Mouse (Mus musculus) mature B cell (primary cell): ENCODE measurements around the gene Utf1.

Source experiments
- in situ Hi-C: fragments of 300-500 bp; cut with MboI; formaldehyde crosslinking; loops from 2 replicates; pipeline ENCODE4 v1.14.3; 2019

Utf1 gene

GRCm38 (mm10) chr7:139971436-139971835 lies 27.8 kb downstream of the Utf1 start:
- in situ Hi-C loops = no loop called here

- in situ Hi-C loops = no loop called here
Measured at GRCm38 (mm10) chr7:139972923-139973331, 29.3 kb downstream of the Utf1 start.

- in situ Hi-C loops = no loop called here
Measured at GRCm38 (mm10) chr7:139974307-139974706, 30.7 kb downstream of the Utf1 start.

- in situ Hi-C loops = no loop called here
Measured at GRCm38 (mm10) chr7:139975471-139975870, 31.9 kb downstream of the Utf1 start.

GRCm38 (mm10) chr7:139978278-139978892 lies 34.8 kb downstream of the Utf1 start, which contains the start of gene 6430531B16Rik:
Gene 6430531B16Rik (minus strand): TSS chr7:139978755.
- in situ Hi-C loops = no loop called here

- in situ Hi-C loops = no loop called here
Measured at GRCm38 (mm10) chr7:139979011-139979719, 35.6 kb downstream of the Utf1 start.

GRCm38 (mm10) chr7:139980778-139981177 lies 37.2 kb downstream of the Utf1 start:
- in situ Hi-C loops = no loop called here

GRCm38 (mm10) chr7:139982058-139982457 lies 38.5 kb downstream of the Utf1 start:
- in situ Hi-C loops = no loop called here

GRCm38 (mm10) chr7:139984505-139984904 lies 40.9 kb downstream of the Utf1 start:
- in situ Hi-C loops = no loop called here

- in situ Hi-C loops = no loop called here
Measured at GRCm38 (mm10) chr7:139988272-139988671, 44.7 kb downstream of the Utf1 start.

GRCm38 (mm10) chr7:139990864-139991394 lies 47.3 kb downstream of the Utf1 start:
- in situ Hi-C loops = no loop called here

GRCm38 (mm10) chr7:139992406-139992805 lies 48.8 kb downstream of the Utf1 start, which contains the start of gene Adam8:
Gene Adam8 (minus strand): TSS chr7:139992562.
- in situ Hi-C loops = no loop called here

- in situ Hi-C loops = no loop called here
Measured at GRCm38 (mm10) chr7:139993532-139993931, 49.9 kb downstream of the Utf1 start.

GRCm38 (mm10) chr7:139994202-139994601 lies 50.6 kb downstream of the Utf1 start:
- in situ Hi-C loops = no loop called here

- in situ Hi-C loops = no loop called here
Measured at GRCm38 (mm10) chr7:139994676-139995075, 51.1 kb downstream of the Utf1 start.
